Mouse (Mus musculus) forelimb bud, embryonic 11.5 days (tissue): ENCODE data around the gene Olfr463.

Experiments
- DNase-seq: peaks from one replicate; pipeline ENCODE4 v3.0.0-alpha.2; 2012; ENCODE audit warnings: low read depth, low spot score

The Olfr463 gene

GRCm38 (mm10) chr11:87847884-87848283 lies 49.3 kb downstream of the Olfr463 start:
- no peak for DNase-seq

GRCm38 (mm10) chr11:87846968-87847600 lies 50.1 kb downstream of the Olfr463 start:
- DNase-seq, result no peak
